Mouse (Mus musculus) liver, embryonic 14.5 days (tissue): ENCODE results near the gene Uck1.

Experiments used
- CTCF ChIP-seq: IDR thresholded peaks from 2 replicates; pipeline ENCODE4 v1.5.1; 2016; ENCODE audit warnings: antibody characterized with exemption, low read depth, control low read depth
- EP300 ChIP-seq: IDR thresholded peaks from 2 replicates; pipeline ENCODE4 v1.6.1; 2016; ENCODE audit warnings: antibody characterized with exemption, low read depth

GRCm38 (mm10) chr2:32254563-32254962 lies 5.4 kb downstream of the Uck1 start:
- TF ChIP-seq CTCF (no peak), EP300 (no peak)
